Mouse (Mus musculus): ENCODE data around the gene Gdap1l1. TPM values are rescaled to one million over a fixed set of nuclear protein-coding genes. Genes with fewer than 3 reads are reported as not detected.

Gene Gdap1l1
- total and polyA plus RNA-seq, 3 experiments: 0.25 TPM; not detected in 2

DNA sequence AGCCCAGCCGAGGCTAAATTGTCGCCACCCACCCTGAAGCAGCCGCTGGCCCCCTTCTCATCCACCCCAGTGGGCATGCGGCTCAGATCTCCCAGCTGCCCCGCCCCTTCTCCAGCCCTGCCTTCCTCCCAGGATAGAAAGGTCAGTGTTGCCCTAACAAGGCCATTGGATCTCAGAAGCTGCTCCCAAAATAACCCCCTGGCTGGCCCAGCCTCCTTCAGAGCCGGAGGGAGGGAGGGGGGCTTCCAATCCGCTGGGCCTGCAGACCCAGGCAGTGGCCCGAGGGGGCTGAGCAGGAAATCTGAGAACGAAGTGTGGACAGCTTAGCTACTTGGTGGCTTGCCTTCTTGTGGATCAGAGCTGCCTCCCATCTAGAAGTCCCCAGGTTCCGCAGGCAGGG, 40.4 kb upstream of the Gdap1l1 start, which contains the start of gene Jph2:
Jph2 (minus strand) TSS at position 89 of the 400 bp plus-strand sequence.
- H3K27me3 ChIP-seq (ENCODE audit: control insufficient read depth, insufficient read depth, low read length): no peaks in the 10 kb centered on the region
- 8% methylated on average over 10 of the region's 10 CpGs for WGBS
- intact Hi-C loops (cut with DNase I): no loop called here

DNA sequence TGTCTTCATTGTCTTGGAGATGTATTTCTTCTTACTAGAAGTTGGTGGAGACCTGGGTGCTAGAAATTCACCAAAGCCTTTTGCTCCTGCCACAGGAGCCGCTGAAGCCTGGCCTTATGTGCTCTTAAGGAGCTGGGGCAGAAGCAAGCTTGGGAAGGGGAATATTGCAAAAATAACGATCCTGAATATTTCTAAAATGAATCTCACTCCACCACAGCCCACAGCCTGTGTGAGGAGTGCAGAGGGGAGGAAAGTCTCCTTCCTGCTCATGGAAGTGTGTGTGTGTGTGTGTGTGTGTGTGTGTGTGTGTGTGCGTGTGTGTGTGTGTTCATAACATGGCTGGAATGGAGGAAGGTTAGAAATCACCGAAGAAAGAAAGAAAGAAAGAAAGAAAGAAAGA, 39.5 kb upstream of the Gdap1l1 start:
- TF ChIP-seq POLR2A (IDR thresholded peaks at IDR 0.05; ENCODE audit: insufficient read depth, low read depth, low read length): no peak
- no peak for TF ChIP-seq EP300 (IDR thresholded peaks at IDR 0.05; ENCODE audit: insufficient read depth, low read depth, low read length)
- TF ChIP-seq CTCF (IDR thresholded peaks at IDR 0.05): no peak
- Histone ChIP-seq H3K79me2 (replicated peaks; ENCODE audit: control insufficient read depth, insufficient read depth, low read length) (no peaks in the 10 kb centered on the region), H3K4me1 (ENCODE audit: control insufficient read depth, insufficient read depth, low read length) (peaks cover 5% of the 10 kb centered on the region), H3K4me3 (peak overlapping the region; percentile 63), H3K9ac (ENCODE audit: low read depth, low read length) (peak overlapping the region; percentile 50), H3K27ac (peak overlapping the region; percentile 97), H3K36me3 (ENCODE audit: control insufficient read depth, insufficient read depth, low read length) (no peaks in the 10 kb centered on the region), H3K27me3 (ENCODE audit: control insufficient read depth, insufficient read depth, low read length) (no peaks in the 10 kb centered on the region)
- intact Hi-C loops (cut with DNase I): no loop called here
- DNase-seq: no peak
- WGBS: 31% methylated on average over 4 of the region's 4 CpGs

More for the DNA sequence above, 40.4 kb upstream of the Gdap1l1 start, which contains the start of gene Jph2:
- peak within 1 kb of the TSS; percentile 91 for H3K9ac ChIP-seq (ENCODE audit: low read depth, low read length)
- H3K4me1 ChIP-seq (ENCODE audit: control insufficient read depth, insufficient read depth, low read length): peaks cover 5% of the 10 kb centered on the region
- H3K4me3 ChIP-seq: peak within 1 kb of the TSS; percentile 63
- H3K36me3 ChIP-seq (ENCODE audit: control insufficient read depth, insufficient read depth, low read length): no peaks in the 10 kb centered on the region
- no peaks in the 10 kb centered on the region for H3K79me2 ChIP-seq (replicated peaks; ENCODE audit: control insufficient read depth, insufficient read depth, low read length)
- H3K27ac ChIP-seq: peak within 1 kb of the TSS; percentile 97
- DNase-seq: peak; percentile 79 to 87
- 0 out of 2 replicates have a peak, but pooled peaks have one; percentile 16 for TF ChIP-seq EP300 (IDR thresholded peaks at IDR 0.05; ENCODE audit: insufficient read depth, low read depth, low read length)
- TF ChIP-seq CTCF (IDR thresholded peaks at IDR 0.05): peak; percentile 35
- TF ChIP-seq POLR2A (IDR thresholded peaks at IDR 0.05; ENCODE audit: insufficient read depth, low read depth, low read length): peak; percentile 88

DNA sequence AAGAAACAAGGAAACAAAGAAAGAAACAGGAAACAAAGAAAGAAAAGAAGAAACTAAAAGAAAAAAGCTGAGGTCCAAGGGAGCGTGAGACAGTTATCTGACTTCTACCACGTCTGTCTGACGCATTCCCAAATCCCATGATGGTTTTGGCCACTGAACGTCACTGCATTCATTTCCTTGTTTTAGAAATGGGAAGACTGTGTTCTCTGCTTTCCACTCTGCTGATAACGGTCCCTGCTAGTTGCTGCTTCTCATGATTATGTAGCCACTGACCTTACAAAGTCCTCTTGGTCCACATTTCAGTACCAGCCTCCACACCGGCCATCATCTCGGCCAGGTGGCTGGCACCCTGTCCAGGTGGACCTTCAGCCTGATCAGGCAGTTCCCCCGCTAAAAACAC, 39.1 kb upstream of the Gdap1l1 start:
- H3K4me3 ChIP-seq: no peak overlapping the region
- peak overlapping the region; percentile 97 for H3K27ac ChIP-seq
- WGBS: 21% methylated on average over 8 of the region's 8 CpGs
- DNase-seq: peak in 1 of 2 experiments; percentile 66
- intact Hi-C loops (cut with DNase I): no loop called here
- peak overlapping the region; percentile 49 for H3K9ac ChIP-seq (ENCODE audit: low read depth, low read length)
- no peaks in the 10 kb centered on the region for H3K79me2 ChIP-seq (replicated peaks; ENCODE audit: control insufficient read depth, insufficient read depth, low read length)
- H3K27me3 ChIP-seq (ENCODE audit: control insufficient read depth, insufficient read depth, low read length): no peaks in the 10 kb centered on the region
- H3K4me1 ChIP-seq (ENCODE audit: control insufficient read depth, insufficient read depth, low read length): peaks cover 5% of the 10 kb centered on the region
- TF ChIP-seq POLR2A (IDR thresholded peaks at IDR 0.05; ENCODE audit: insufficient read depth, low read depth, low read length): peak; percentile 48
- TF ChIP-seq CTCF (IDR thresholded peaks at IDR 0.05): no peak
- peak; percentile 73; the same call in 1 of the 2 replicates for TF ChIP-seq EP300 (IDR thresholded peaks at IDR 0.05; ENCODE audit: insufficient read depth, low read depth, low read length)
- no peaks in the 10 kb centered on the region for H3K36me3 ChIP-seq (ENCODE audit: control insufficient read depth, insufficient read depth, low read length)

DNA sequence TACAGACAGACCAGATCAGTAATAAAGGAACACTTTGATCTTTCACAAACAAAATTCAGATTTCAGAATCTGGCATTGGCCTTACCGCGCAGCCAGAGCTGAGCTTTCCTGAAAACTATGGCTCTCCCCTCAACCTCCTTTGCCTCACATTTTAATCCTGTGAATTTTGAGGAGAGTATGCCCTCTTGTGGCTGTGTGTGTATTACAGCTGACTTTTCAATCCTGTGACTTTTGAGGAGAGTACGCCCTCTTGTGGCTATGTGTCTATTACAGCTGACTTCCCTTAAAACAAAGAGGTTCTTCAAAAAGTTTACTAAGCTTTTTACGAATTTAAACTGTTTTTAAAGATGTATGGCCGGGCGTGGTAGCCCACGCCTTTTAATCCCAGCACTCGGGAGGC, 37.1 kb upstream of the Gdap1l1 start:
- Histone ChIP-seq H3K27ac (no peak overlapping the region), H3K79me2 (replicated peaks; ENCODE audit: control insufficient read depth, insufficient read depth, low read length) (no peaks in the 10 kb centered on the region), H3K9ac (ENCODE audit: low read depth, low read length) (no peak overlapping the region), H3K36me3 (ENCODE audit: control insufficient read depth, insufficient read depth, low read length) (no peaks in the 10 kb centered on the region), H3K27me3 (ENCODE audit: control insufficient read depth, insufficient read depth, low read length) (no peaks in the 10 kb centered on the region), H3K4me3 (no peak overlapping the region), H3K4me1 (ENCODE audit: control insufficient read depth, insufficient read depth, low read length) (peaks cover 5% of the 10 kb centered on the region)
- TF ChIP-seq CTCF (IDR thresholded peaks at IDR 0.05) (peak; percentile 98), POLR2A (IDR thresholded peaks at IDR 0.05; ENCODE audit: insufficient read depth, low read depth, low read length) (no peak), EP300 (IDR thresholded peaks at IDR 0.05; ENCODE audit: insufficient read depth, low read depth, low read length) (peak; percentile 35; the same call in 1 of the 2 replicates)
- intact Hi-C loops (cut with DNase I): loop anchor here (1.0 to 5.0 kb wide), 3 partner anchors 61 to 352 kb away; no protein-coding TSS in a partner anchor
- 3% methylated on average over 8 of the region's 8 CpGs for WGBS
- DNase-seq: peak; percentile 73 to 74

DNA sequence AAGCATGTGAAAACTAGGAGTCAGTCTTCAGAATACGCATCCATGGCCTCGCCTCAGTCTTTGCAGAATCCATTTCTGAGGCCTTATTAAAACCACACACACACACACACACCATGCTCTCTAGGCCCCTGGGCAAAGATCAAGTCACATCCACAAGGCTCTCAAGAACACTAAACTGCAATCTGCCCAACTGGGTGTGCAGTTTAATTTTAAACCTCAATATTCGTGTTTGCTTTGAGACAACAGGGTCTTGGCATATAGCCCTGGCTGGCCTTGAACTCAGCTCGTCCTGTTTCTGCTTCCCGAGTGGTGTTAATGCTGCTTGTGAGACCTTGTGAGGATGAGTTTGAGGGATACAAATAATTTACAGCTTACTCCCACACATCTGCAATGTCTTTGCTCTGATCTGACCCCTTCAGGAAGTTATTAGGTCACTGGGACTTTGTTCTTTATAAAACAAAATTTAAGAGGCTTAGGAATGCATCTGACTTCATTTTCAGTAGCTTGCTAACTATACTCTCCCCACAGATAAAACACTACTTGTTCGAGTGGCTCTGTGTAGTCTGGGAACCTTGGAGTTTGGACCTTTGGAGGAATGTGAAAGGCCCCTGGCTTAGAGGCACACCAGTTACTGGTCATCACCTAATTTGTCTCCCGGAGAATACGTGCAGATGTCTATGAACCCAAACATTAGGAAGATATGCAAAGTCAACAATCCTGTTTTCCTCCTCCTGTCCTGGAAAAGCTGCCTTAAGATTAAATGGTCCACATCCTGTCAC, 34.0 kb upstream of the Gdap1l1 start:
- DNase-seq: no peak
- intact Hi-C loops (cut with DNase I): loop anchor here (5.0 kb wide), 1 partner anchor 132 kb away; no protein-coding TSS in a partner anchor
- 44% methylated on average over 8 of the region's 8 CpGs for WGBS

More for the DNA sequence above, 34.0 kb upstream of the Gdap1l1 start:
- Histone ChIP-seq H3K9ac (ENCODE audit: low read depth, low read length) (no peak overlapping the region), H3K27ac (no peak overlapping the region), H3K4me1 (ENCODE audit: control insufficient read depth, insufficient read depth, low read length) (peaks cover 1% of the 10 kb centered on the region), H3K36me3 (ENCODE audit: control insufficient read depth, insufficient read depth, low read length) (peaks cover 2% of the 10 kb centered on the region), H3K4me3 (no peak overlapping the region), H3K79me2 (replicated peaks; ENCODE audit: control insufficient read depth, insufficient read depth, low read length) (peaks cover 2% of the 10 kb centered on the region; the same call in 1 of the 2 replicates), H3K27me3 (ENCODE audit: control insufficient read depth, insufficient read depth, low read length) (no peaks in the 10 kb centered on the region)
- TF ChIP-seq POLR2A (IDR thresholded peaks at IDR 0.05; ENCODE audit: insufficient read depth, low read depth, low read length): no peak
- TF ChIP-seq EP300 (IDR thresholded peaks at IDR 0.05; ENCODE audit: insufficient read depth, low read depth, low read length): no peak
- TF ChIP-seq CTCF (IDR thresholded peaks at IDR 0.05): no peak

Data from heart, adult 2 months (tissue).